In genomic region chr2:131594871-131595270, GRCm38 (mm10) we compare ENCODE assay signal across 17 mouse cellular contexts. TPM values are rescaled to one million over a fixed set of nuclear protein-coding genes. Genes with fewer than 3 reads are reported as not detected.
"Had no signal": no experiment of that assay in that cellular context is flagged by ENCODE, and none has a peak within 500 bp of the region (broad histone marks: within the 10 kb centered on the region; RNA-seq: fewer than 3 reads in every experiment).

No protein-coding gene starts in this region.

- DNase-seq: heart, postnatal 10 days; heart, postnatal 14 days; heart, postnatal 36 days; heart, postnatal 4 days; kidney, adult 11 months; kidney, adult 18-20 months; kidney, adult 2 months; kidney, adult 8-10 months; kidney, adult 9 months; kidney, postnatal 10 days; kidney, postnatal 14 days; kidney, postnatal 25 days; kidney, postnatal 36 days; kidney, postnatal 4 days; layer of hippocampus, adult 9-11 months; layer of hippocampus, postnatal 36 days had no signal

RNA-seq across cellular contexts. Expression of gene Adra1d, which starts 32.8 kb away (rescaled TPM):
- total RNA-seq: hematopoietic stem cell, adult 5-6 weeks had no signal
